Mouse (Mus musculus) limb, embryonic 14.5 days (tissue): ENCODE results near the gene Pcbp1. TPM values are rescaled to one million over a fixed set of nuclear protein-coding genes. Genes with fewer than 3 reads are reported as not detected.

Experiments used
- ATAC-seq: fragments of 200-750 bp; cut with Nextera tagmentation; 2 replicates; pipeline ENCODE4 v1.8.0; 2017; ENCODE audit warnings: low read depth, moderate number of reproducible peaks, moderate TSS enrichment; ENCODE audit not compliant: low FRiP score
- DNase-seq: peaks from one replicate; pipeline ENCODE4 v3.0.0-alpha.2; 2015; ENCODE audit warnings: low spot score
- H3K27ac ChIP-seq: fragments of 300-500 bp; sonication (generic); replicated peaks from 2 replicates; pipeline ENCODE4 v1.5.1; 2014; ENCODE audit warnings: low read depth, mild to moderate bottlenecking, low read length, moderate library complexity, mixed read lengths
- H3K27me3 ChIP-seq: fragments of 300-500 bp; sonication (generic); 2 replicates; pipeline ENCODE4 v1.6.1; 2014; ENCODE audit warnings: low read length, mixed read lengths; ENCODE audit not compliant: control insufficient read depth, insufficient read depth
- H3K36me3 ChIP-seq: fragments of 300-500 bp; sonication (generic); 2 replicates; pipeline ENCODE4 v1.6.1; 2014; ENCODE audit warnings: mild to moderate bottlenecking, low read length, moderate library complexity, mixed read lengths; ENCODE audit not compliant: control insufficient read depth, insufficient read depth
- H3K4me1 ChIP-seq: fragments of 300-500 bp; sonication (generic); 2 replicates; pipeline ENCODE4 v1.6.1; 2014; ENCODE audit warnings: antibody characterized with exemption, low read length, mixed read lengths; ENCODE audit not compliant: control insufficient read depth, insufficient read depth
- H3K4me2 ChIP-seq: fragments of 300-500 bp; sonication (generic); replicated peaks from 2 replicates; pipeline ENCODE4 v1.6.1; 2014; ENCODE audit warnings: low read depth, mild to moderate bottlenecking, low read length, moderate library complexity; ENCODE audit not compliant: severe bottlenecking
- H3K4me3 ChIP-seq: fragments of 300-500 bp; sonication (generic); replicated peaks from 2 replicates; pipeline ENCODE4 v1.5.1; 2014; ENCODE audit warnings: low read length
- H3K9ac ChIP-seq: fragments of 300-500 bp; sonication (generic); 2 replicates; pipeline ENCODE4 v1.6.1; 2014; ENCODE audit warnings: mild to moderate bottlenecking, low read depth, low read length, moderate library complexity; ENCODE audit not compliant: severe bottlenecking
- H3K9me3 ChIP-seq: fragments of 300-500 bp; sonication (generic); 2 replicates; pipeline ENCODE4 v1.6.1; 2016; ENCODE audit warnings: low read length; ENCODE audit not compliant: control insufficient read depth
- POLR2A ChIP-seq: fragments of 200-500 bp; IDR thresholded peaks from 2 replicates; pipeline ENCODE4 v1.8.0; 2012; ENCODE audit warnings: inconsistent platforms, mild to moderate bottlenecking, moderate library complexity, borderline replicate concordance; ENCODE audit not compliant: insufficient read depth, insufficient read length; ENCODE audit errors: extremely low read depth
- WGBS: fragments of 180-500 bp; shearing (Covaris S2); extraction: QIAGEN DNeasy Blood & Tissue Kit; methylation state at CpG from one replicate; pipeline ENCODE4 v1.1.7; 2014; 5-methylcytosine and 5-hydroxymethylcytosine counted together
- polyA plus RNA-seq, 2 experiments: library from polyadenylated mRNA; depleted of rRNA in 1 of 2; stranded (reverse) in 1 of 2; unstranded in 1 of 2; fragments of >200 nt; fragmentation: Nextera tagmentation in 1 of 2; extraction: Ambion mirVana in 1 of 2; gene quantifications; 2 replicates each; pipeline versions ENCODE4 v1.2.1 to v1.2.3; 2012 to 2014

Gene Pcbp1
- polyA plus RNA-seq, 2 experiments = 333 to 445 TPM

DNA sequence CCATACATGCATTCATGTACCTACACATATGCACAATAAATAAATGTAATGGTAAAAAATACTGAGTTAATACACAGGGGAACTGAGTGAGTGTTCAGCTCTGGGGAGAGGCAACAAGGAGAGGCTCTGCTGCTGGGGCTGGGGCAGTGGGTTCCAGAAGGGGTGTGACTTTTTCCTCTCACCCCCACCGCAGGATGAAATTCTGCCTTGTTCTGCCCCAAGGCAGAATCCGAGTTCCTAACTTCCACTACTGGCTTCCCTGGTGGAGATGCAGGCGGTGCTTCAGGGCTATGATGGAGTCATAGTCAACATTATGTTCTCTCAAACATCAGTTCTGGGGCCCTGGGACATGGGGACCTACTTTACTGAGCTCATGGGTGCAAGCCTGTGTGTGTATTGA lies 19.8 kb downstream of the Pcbp1 start:
- Histone ChIP-seq H3K4me2 (no peak overlapping the region), H3K4me3 (no peak overlapping the region), H3K27me3 (no peaks in the 10 kb centered on the region), H3K9ac (no peak overlapping the region), H3K27ac (no peak overlapping the region), H3K9me3 (no peaks in the 10 kb centered on the region), H3K4me1 (no peaks in the 10 kb centered on the region), H3K36me3 (no peaks in the 10 kb centered on the region)
- 66% methylated on average over 3 of the region's 3 CpGs for WGBS
- TF ChIP-seq POLR2A = no peak
- DNase-seq (no peak), ATAC-seq (no peak)

DNA sequence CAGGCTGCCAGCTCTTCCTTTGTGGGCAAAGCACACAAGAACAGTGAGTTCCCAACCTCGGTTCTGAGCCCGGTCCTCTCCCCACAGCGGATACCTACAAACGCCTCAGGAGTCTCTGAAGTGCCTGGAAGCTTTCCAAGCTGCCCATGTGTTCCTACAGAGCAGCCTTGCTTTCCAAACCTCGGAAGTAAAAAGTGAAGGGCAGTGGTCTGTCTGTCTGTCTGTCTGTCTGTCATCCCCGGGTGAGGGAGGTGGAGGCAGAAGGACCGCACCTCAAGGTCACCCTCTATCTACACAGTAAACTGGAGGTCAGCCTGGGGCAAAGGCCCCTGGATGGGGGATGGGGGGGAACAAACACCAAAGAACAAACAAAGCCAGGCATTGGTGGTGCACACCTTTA lies 20.4 kb downstream of the Pcbp1 start:
- no peak overlapping the region for H3K9ac ChIP-seq
- no peaks in the 10 kb centered on the region for H3K36me3 ChIP-seq
- no peaks in the 10 kb centered on the region for H3K27me3 ChIP-seq
- H3K27ac ChIP-seq = no peak overlapping the region
- ATAC-seq (no peak), DNase-seq (no peak)
- no peak overlapping the region for H3K4me3 ChIP-seq
- H3K4me1 ChIP-seq = no peaks in the 10 kb centered on the region
- no peak overlapping the region for H3K4me2 ChIP-seq
- TF ChIP-seq POLR2A = no peak
- no peaks in the 10 kb centered on the region for H3K9me3 ChIP-seq
- 57% methylated on average over 7 of the region's 7 CpGs for WGBS

DNA sequence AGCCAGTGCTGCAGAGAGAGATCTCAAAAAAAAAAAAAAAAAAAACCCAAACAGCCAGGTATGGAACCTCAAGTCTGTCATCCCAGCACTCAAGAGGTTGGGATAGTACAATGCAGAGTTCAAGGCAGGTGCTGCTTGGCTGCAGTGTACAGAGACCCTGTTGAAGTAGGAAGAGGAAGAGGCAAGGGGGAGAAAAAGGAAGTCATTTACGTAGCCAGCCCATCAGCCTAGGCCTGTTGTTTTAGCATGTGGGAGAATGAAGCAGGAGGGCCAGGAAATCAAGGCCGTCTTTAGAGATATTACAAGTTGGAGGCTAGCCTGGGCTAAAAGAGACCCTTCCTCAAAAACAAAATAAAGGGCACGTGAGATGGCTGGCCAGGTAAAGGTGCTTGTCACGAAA lies 22.6 kb downstream of the Pcbp1 start:
- no peak overlapping the region for H3K4me2 ChIP-seq
- no peak overlapping the region for H3K4me3 ChIP-seq
- H3K4me1 ChIP-seq = no peaks in the 10 kb centered on the region
- DNase-seq (no peak), ATAC-seq (no peak)
- no peak overlapping the region for H3K27ac ChIP-seq
- H3K27me3 ChIP-seq = no peaks in the 10 kb centered on the region
- H3K36me3 ChIP-seq = no peaks in the 10 kb centered on the region
- no peak for TF ChIP-seq POLR2A
- H3K9me3 ChIP-seq = no peaks in the 10 kb centered on the region
- no peak overlapping the region for H3K9ac ChIP-seq
- WGBS = 89% methylated on average over 4 of the region's 4 CpGs

DNA sequence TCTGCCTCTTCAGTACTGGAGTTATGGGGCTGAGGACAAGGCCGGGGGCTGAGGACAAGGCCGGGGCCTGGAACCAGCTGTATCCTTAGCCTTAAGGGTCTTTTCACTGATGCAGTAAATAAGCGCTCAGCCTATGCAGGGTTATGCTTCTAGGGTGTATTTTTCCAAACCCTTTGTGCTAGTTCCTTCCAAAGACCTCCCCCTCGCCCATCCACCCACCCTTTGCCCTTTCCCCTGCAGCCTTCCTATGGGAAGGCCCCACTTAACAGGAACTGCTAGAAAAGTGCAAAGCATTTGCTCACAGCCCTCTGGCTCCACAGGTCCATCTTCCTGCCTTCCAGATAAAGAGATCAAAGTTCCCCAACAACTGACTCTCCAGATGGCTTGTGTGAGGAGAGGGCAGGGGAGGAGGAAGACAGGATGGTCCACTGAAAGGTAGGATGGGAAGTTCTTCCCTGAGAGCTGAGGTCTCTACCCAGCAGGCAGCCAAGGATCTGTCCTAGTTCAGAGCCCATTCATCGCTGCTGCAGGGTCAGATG lies 26.5 kb downstream of the Pcbp1 start:
- Histone ChIP-seq H3K4me3 (no peak overlapping the region), H3K4me2 (no peak overlapping the region), H3K4me1 (peaks cover 15% of the 10 kb centered on the region), H3K36me3 (no peaks in the 10 kb centered on the region), H3K9me3 (no peaks in the 10 kb centered on the region), H3K27me3 (no peaks in the 10 kb centered on the region), H3K9ac (no peak overlapping the region), H3K27ac (no peak overlapping the region)
- WGBS = 72% methylated on average over 5 of the region's 5 CpGs
- no peak for TF ChIP-seq POLR2A
- no peak for ATAC-seq
- no peak for DNase-seq

DNA sequence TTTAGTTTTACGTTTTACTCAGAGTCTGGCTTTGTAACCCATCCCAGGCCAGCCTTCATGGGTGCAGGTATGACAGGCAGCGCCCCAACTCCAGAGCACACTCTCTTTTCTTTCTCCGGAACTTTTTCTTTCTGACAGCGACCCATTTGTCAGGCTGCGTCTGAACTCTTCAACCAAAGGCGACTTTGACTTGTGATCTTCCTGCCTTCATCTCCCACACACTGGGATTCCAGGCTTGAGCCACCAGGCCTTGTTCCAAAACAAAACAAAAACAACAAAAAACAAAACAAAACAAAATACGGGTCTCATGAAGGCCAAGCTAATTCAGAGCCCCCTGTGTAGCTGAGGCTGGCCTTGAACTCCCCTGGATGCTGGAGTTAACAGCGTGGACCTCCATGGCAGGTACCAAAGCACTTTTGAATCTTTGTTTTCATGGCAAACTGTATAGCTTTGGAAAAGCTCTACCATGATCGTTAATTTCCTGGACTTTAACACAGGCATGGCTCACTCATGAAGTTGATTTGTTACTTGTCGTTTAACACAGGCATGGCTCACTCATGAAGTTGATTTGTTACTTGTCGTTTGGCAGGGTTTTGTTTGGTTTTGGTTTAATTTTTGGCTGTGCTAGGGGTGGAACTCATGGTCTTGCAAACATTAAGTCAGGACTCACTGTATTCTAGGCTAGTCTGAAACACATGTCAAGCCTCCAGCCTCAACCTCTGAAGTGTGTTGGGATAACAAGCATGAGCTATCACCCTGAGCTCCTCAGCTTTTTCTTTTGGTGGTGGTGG lies 28.0 kb downstream of the Pcbp1 start:
- no peaks in the 10 kb centered on the region for H3K9me3 ChIP-seq
- H3K9ac ChIP-seq = peak overlapping the region; percentile 52
- WGBS = 60% methylated on average over 11 of the region's 11 CpGs
- peak overlapping the region; percentile 47 for H3K4me2 ChIP-seq
- peaks cover 18% of the 10 kb centered on the region for H3K4me1 ChIP-seq
- peak overlapping the region; percentile 65; the same call in 1 of the 2 replicates for H3K27ac ChIP-seq
- H3K27me3 ChIP-seq = no peaks in the 10 kb centered on the region
- DNase-seq (no peak), ATAC-seq (no peak)
- peak overlapping the region; percentile 31; the same call in 1 of the 2 replicates for H3K4me3 ChIP-seq
- no peaks in the 10 kb centered on the region for H3K36me3 ChIP-seq
- no peak for TF ChIP-seq POLR2A
